Mouse (Mus musculus) myocyte (in vitro differentiated cells): Measurements from ENCODE around the gene Nek1. TPM values are rescaled to one million over a fixed set of nuclear protein-coding genes. Genes with fewer than 3 reads are reported as not detected.
"Not testable (repeated sequence)": the region's sequence is repeated elsewhere in the genome, so short reads cannot be mapped to it uniquely, and the experiment has no call there.

Source experiments
- H3K27me3 ChIP-seq: one replicate; pipeline ENCODE4 v1.6.1; 2011; ENCODE audit not compliant: control insufficient read depth, insufficient read depth, insufficient read length
- H3K36me3 ChIP-seq: one replicate; pipeline ENCODE4 v1.6.1; 2011; ENCODE audit not compliant: control insufficient read depth, insufficient read depth
- H3K4me2 ChIP-seq: one replicate; pipeline ENCODE4 v1.6.1; 2011; ENCODE audit warnings: low read depth, control low read depth
- H3K4me3 ChIP-seq: one replicate; pipeline ENCODE4 v1.5.1; 2011; ENCODE audit warnings: mild to moderate bottlenecking, control low read depth, moderate library complexity
- H3K79me2 ChIP-seq: one replicate; pipeline ENCODE4 v1.6.1; 2011; ENCODE audit not compliant: control insufficient read depth, insufficient read depth
- H3ac ChIP-seq: one replicate; pipeline ENCODE4 v1.6.1; 2011; ENCODE audit not compliant: control insufficient read depth, insufficient read length
- E2F4 ChIP-seq: IDR thresholded peaks from one replicate; pipeline ENCODE4 v1.6.1; 2011; ENCODE audit warnings: mild to moderate bottlenecking, control low read depth, moderate library complexity; ENCODE audit not compliant: insufficient read depth
- MAX ChIP-seq: IDR thresholded peaks from one replicate; pipeline ENCODE4 v1.6.1; 2011; ENCODE audit warnings: low read depth, mild to moderate bottlenecking, control low read depth
- MYOD1 ChIP-seq, 3 experiments: IDR thresholded peaks; one replicate each; pipeline ENCODE4 v1.6.1; 2011; ENCODE audit warnings: control low read depth in 2 of 3, low read depth in 2 of 3, mild to moderate bottlenecking in 2 of 3, moderate library complexity in 1 of 3; ENCODE audit not compliant: insufficient read length in 2 of 3, control insufficient read depth in 1 of 3
- MYOG ChIP-seq, 3 experiments: IDR thresholded peaks; one replicate each; pipeline ENCODE4 v1.6.1; 2011; ENCODE audit warnings: control low read depth in 2 of 3, low read depth in 2 of 3, mild to moderate bottlenecking in 2 of 3; ENCODE audit not compliant: insufficient read length in 2 of 3, control insufficient read depth in 1 of 3, insufficient read depth in 1 of 3
- POLR2A ChIP-seq: IDR thresholded peaks from one replicate; pipeline ENCODE4 v1.6.1; 2011; ENCODE audit warnings: low read depth, mild to moderate bottlenecking, control low read depth, moderate library complexity; ENCODE audit not compliant: insufficient read length
- POLR2AphosphoS2 ChIP-seq: IDR thresholded peaks from one replicate; pipeline ENCODE4 v1.6.1; 2011; ENCODE audit warnings: low read depth, control low read depth; ENCODE audit not compliant: insufficient read length
- REST ChIP-seq: IDR thresholded peaks from one replicate; pipeline ENCODE4 v1.6.1; 2011; ENCODE audit warnings: mild to moderate bottlenecking, control low read depth, moderate library complexity; ENCODE audit not compliant: insufficient read depth, insufficient read length
- SRF ChIP-seq: IDR thresholded peaks from one replicate; pipeline ENCODE4 v1.6.1; 2011; ENCODE audit warnings: low read depth; ENCODE audit not compliant: control insufficient read depth, insufficient read length
- TCF12 ChIP-seq: IDR thresholded peaks from one replicate; pipeline ENCODE4 v1.6.1; 2011; ENCODE audit warnings: mild to moderate bottlenecking, control low read depth; ENCODE audit not compliant: poor library complexity, insufficient read depth, severe bottlenecking
- TCF3 ChIP-seq: IDR thresholded peaks from one replicate; pipeline ENCODE4 v1.6.1; 2011; ENCODE audit warnings: low read depth, control low read depth; ENCODE audit not compliant: insufficient read length
- USF1 ChIP-seq: IDR thresholded peaks from one replicate; pipeline ENCODE4 v1.6.1; 2011; ENCODE audit warnings: low read depth, mild to moderate bottlenecking, control low read depth, moderate library complexity
- polyA plus RNA-seq: library from polyadenylated mRNA; unstranded; fragments of >200 nt; fragmentation: generic; extraction: Trizol; gene quantifications from one replicate; pipeline ENCODE4 v1.2.1, GENCODE M21; 2012; ENCODE audit warnings: missing spikeins

The Nek1 gene
- polyA plus RNA-seq, 1 experiment, result 3.4 TPM

DNA sequence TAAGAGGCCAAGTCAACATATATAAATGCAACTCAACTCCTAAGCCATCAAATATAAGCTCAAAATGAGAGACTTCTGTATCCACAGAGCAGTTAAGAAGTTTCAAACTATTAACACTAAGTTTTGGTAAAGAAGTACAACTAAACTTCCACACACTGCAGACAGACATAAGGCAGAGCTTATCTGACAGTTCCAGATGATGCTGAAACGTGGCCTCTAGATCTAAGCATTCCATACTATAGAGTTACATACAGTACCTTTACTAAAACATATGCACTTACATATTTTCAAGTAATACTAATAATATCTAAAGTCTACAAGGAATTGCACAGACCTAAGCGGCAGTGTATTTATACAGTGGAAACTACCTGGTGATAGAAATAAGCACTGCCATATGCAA lies 18.2 kb upstream of the Nek1 start:
- no peak overlapping the region for H3K4me2 ChIP-seq
- H3ac ChIP-seq, result no peak overlapping the region
- H3K79me2 ChIP-seq, result peaks cover 47% of the 10 kb centered on the region
- H3K27me3 ChIP-seq, result no peaks in the 10 kb centered on the region
- H3K4me3 ChIP-seq, result no peak overlapping the region
- no peaks in the 10 kb centered on the region for H3K36me3 ChIP-seq
- TF ChIP-seq USF1, result no peak
- TF ChIP-seq TCF3, result no peak
- no peak for TF ChIP-seq POLR2A

DNA sequence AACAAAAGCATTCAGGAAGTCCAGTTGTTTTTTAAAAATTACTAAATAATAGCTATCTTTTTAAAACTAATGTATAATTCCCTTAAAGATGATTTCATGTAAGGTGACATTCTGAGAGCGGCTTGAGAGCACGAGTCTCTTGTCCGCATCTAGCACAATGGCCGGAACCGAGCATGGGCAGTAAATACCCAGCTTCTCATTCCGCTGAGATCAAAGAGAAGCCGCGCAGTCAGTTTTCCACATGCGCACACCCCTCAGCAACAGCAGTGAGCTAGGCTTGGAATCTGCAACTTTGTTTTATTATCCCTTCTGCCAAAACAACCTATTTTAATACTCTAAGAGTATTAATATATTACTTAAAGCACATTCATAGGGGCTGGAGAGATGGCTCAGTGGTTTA lies 16.2 kb upstream of the Nek1 start:
- no peak overlapping the region for H3ac ChIP-seq
- no peaks in the 10 kb centered on the region for H3K36me3 ChIP-seq
- no peak overlapping the region for H3K4me2 ChIP-seq
- H3K27me3 ChIP-seq, result no peaks in the 10 kb centered on the region
- peaks cover 57% of the 10 kb centered on the region for H3K79me2 ChIP-seq
- no peak overlapping the region for H3K4me3 ChIP-seq
- no peak for TF ChIP-seq MYOD1 (IDR thresholded peaks at IDR 0.05; ENCODE audit: control insufficient read depth in 1 of 3, insufficient read length in 2 of 3, low read depth in 2 of 3)

DNA sequence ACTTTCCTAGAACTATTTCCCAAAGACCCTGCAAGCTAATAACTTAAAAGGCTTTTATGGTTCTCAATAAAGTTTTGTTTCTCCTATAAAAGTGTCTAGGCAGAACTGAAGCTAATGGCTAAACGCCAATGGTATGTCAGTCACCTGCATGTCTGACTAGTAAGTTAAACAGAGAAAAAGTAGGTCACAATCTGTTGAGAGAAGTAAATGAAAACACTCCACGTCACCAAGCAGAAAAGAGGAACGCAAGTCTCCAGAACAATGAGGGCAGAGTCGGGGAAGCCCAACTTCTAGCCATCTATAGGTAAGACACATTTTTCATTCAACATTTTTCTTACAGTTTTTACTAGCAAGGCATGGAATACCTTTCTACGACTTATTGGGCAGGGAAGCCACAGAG lies 14.5 kb upstream of the Nek1 start:
- Histone ChIP-seq H3K36me3 (no peaks in the 10 kb centered on the region), H3K4me3 (no peak overlapping the region), H3K4me2 (no peak overlapping the region), H3K27me3 (no peaks in the 10 kb centered on the region), H3ac (no peak overlapping the region), H3K79me2 (peaks cover 61% of the 10 kb centered on the region)
- TF ChIP-seq TCF3 (no peak), MYOD1 (IDR thresholded peaks at IDR 0.05; ENCODE audit: control insufficient read depth in 1 of 3, insufficient read length in 2 of 3, low read depth in 2 of 3) (no peak), POLR2A (no peak), POLR2AphosphoS2 (no peak), SRF (no peak), REST (no peak), USF1 (no peak)

DNA sequence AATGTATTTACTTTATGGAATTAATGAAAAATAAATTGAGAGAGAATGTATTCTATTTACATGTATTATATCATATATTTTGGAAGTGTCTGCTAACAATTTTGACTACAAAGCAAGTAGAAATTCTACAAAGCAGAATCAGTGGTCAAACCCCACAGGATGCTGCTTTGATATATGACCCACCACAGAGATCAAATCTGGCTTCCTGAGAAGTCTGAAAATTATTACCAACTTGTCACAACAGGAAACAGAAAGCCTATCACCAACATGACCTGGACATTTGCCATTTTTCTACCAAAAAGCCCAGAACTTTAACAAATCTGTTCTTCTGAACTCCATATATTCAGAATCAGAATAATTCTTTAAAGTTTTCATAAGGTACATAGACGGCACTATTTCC lies 11.6 kb upstream of the Nek1 start:
- peak overlapping the region; percentile 78 for H3K4me3 ChIP-seq
- TF ChIP-seq TCF3 (no peak), REST (no peak), MAX (no peak)
- H3K4me2 ChIP-seq, result peak overlapping the region; percentile 91
- H3K36me3 ChIP-seq, result no peaks in the 10 kb centered on the region
- no peaks in the 10 kb centered on the region for H3K27me3 ChIP-seq
- peaks cover 53% of the 10 kb centered on the region for H3K79me2 ChIP-seq
- H3ac ChIP-seq, result no peak overlapping the region

DNA sequence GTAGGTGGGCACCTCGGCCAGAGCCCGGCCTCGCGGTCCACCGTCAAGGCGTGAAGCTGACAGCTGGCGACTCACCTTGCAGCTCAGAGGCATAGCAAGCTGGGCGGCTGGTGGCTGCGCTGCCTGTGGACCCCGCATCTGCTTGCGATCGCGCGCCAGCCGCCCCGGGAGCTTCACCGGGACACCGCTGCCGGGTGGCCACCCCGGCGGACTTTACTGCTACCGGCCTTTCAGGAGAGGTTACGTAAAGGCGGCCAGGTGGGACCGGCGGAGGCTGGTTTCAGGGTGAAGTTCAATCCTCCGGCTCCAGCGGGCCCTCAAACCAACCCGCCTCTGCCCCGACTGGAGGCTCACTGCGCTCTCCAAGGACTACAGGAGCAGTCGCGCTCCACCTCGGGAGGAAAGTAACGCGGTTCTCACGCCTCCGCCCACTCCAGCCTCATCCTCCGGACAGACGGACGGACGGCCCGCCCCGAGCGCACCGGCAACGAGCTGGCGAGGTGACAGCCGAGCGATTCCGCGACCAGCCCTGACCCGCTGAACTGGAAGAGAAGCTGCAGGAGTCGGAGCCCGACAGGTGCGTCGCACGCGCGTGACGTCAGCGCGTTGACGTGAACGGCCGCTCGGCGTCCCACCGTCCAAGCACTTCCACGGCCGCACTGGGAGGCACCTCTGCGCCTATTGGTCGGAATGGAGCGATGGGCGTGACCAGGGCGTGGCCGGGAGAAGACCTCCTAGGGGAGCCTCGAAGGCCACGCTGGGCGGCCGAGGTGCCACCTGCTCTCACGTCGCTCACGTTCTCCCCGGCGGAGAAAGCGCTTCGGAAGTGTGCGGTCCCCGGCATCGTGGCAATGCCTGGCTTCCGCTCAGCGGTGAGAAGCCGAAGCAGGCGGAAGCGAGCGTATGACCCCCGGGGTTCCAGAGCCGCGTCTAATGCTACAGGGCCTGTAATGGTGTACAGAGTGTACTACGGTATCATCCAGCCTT lies 10.0 kb upstream of the Nek1 start, which contains the start of gene Clcn3:
Clcn3 (minus strand) TSS at position 600 of the 987 bp plus-strand sequence.
- TF ChIP-seq TCF12 (no peak), MYOD1 (IDR thresholded peaks at IDR 0.05; ENCODE audit: control insufficient read depth in 1 of 3, insufficient read length in 2 of 3, low read depth in 2 of 3) (peak in 2 of 3 experiments; percentile 80 to 86), E2F4 (no peak), POLR2AphosphoS2 (peak; percentile 91), POLR2A (peak; percentile 91), REST (no peak), MYOG (IDR thresholded peaks at IDR 0.05; ENCODE audit: control insufficient read depth in 1 of 3, insufficient read depth in 1 of 3, insufficient read length in 2 of 3, low read depth in 2 of 3) (peak; percentile 28 to 95 (median 90)), TCF3 (peak; percentile 17), SRF (peak; percentile 48)
- Histone ChIP-seq H3K4me3 (peak within 1 kb of the TSS; percentile 78), H3K79me2 (peaks cover 43% of the 10 kb centered on the region), H3K27me3 (no peaks in the 10 kb centered on the region), H3ac (peak within 1 kb of the TSS; percentile 70), H3K36me3 (no peaks in the 10 kb centered on the region), H3K4me2 (peak within 1 kb of the TSS; percentile 100)

DNA sequence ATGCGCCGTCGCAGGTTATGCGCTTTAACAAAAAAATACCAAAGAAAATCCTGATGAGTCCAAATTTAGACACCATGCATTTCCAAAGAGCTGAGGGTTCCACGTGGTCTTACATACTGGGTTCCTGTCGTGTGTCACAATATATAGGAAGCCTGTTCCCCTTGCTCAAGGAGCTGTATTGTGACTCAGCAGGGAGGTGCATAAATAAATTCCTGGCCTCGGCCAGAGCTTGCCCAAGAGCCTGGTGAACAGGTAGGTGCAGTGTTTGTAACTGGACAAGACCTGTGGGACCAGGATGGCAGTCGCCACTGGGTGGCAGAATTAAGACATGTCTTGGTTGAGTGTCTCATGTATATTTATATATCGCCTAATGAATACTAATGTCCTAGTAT lies 9.3 kb upstream of the Nek1 start:
- peak overlapping the region; percentile 70 for H3ac ChIP-seq
- H3K4me2 ChIP-seq, result peak overlapping the region; percentile 100
- no peaks in the 10 kb centered on the region for H3K27me3 ChIP-seq
- peaks cover 37% of the 10 kb centered on the region for H3K79me2 ChIP-seq
- TF ChIP-seq POLR2AphosphoS2, result no peak
- no peak for TF ChIP-seq MYOD1 (IDR thresholded peaks at IDR 0.05; ENCODE audit: control insufficient read depth in 1 of 3, insufficient read length in 2 of 3, low read depth in 2 of 3)
- peak overlapping the region; percentile 78 for H3K4me3 ChIP-seq
- H3K36me3 ChIP-seq, result no peaks in the 10 kb centered on the region

DNA sequence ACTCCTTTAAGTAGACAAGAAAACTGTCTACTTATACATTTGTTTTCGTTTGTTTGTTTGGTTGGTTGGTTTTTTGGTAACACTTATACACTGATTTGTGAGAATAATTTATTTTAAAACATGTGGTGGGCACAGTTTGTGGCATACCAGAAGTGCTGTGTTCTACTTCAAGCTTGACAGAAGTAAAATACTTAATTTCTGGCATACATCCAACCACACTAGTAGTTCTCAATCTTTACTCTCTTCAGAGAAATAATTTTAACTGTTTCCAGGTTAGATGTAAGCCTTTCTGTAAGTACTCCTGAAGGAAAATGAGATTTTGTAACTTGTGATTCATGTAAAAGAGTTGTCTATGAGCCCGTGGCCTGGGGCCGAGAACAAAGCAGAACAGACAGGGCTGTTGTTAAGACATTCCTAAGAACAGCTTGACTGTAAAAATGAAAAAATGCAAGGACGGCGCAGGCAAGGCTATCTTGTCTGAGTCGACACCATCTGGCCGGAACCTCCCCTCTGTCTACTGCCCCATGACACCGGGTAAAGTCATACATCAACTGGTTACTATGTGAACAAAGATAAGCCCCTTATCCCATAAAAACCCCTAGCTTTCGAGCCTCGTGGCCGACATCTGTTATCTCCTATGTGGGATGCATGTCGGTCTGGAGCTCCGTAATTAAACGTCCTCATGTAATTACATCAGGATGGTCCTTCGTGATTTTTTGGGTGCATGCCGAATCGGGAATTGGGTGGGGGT lies 8.6 kb upstream of the Nek1 start:
- not testable (repeated sequence) for H3K36me3 ChIP-seq, H3K27me3 ChIP-seq, H3ac ChIP-seq
- peaks cover 31% of the 10 kb centered on the region for H3K79me2 ChIP-seq
- peak overlapping the region; percentile 100 for H3K4me2 ChIP-seq
- H3K4me3 ChIP-seq, result peak overlapping the region; percentile 78
